14 mouse cellular contexts compared by ENCODE assay signal in genomic region chr5:118256981-118257380, GRCm38 (mm10). TPM values are rescaled to one million over a fixed set of nuclear protein-coding genes. Genes with fewer than 3 reads are reported as not detected.
DNase-seq lines count a peak whose midpoint lies in the region; ATAC-seq and TF ChIP-seq lines count a peak whose summit lies in the region.
"Had no signal": no experiment of that assay in that cellular context is flagged by ENCODE, and none has a peak within 500 bp of the region (broad histone marks: within the 10 kb centered on the region; RNA-seq: fewer than 3 reads in every experiment).

No protein-coding gene starts in this region.

- TF ChIP-seq CTCF in hindbrain, postnatal 0 days (IDR thresholded peaks at IDR 0.05; ENCODE audit: low read depth), result peak; percentile 29; the same call in 1 of the 2 replicates
- TF ChIP-seq CTCF in liver, postnatal 0 days (IDR thresholded peaks at IDR 0.05; ENCODE audit: low read depth), result peak; percentile 25
- peak; percentile 51 for TF ChIP-seq CTCF in E14TG2a.4 (conservative IDR thresholded peaks at IDR 0.05; ENCODE audit: low read length)

- WGBS in hindbrain, postnatal 0 days, result 97% methylated on average over 4 of the region's 4 CpGs
- 97% methylated on average over 4 of the region's 4 CpGs for whole genome bisulfite sequencing in hindbrain, embryonic 14.5 days
- 86% methylated on average over 4 of the region's 4 CpGs for WGBS in liver, postnatal 0 days (ENCODE audit: insufficient replicate concordance)

- no peaks in the 10 kb centered on the region for H3K9me3 ChIP-seq in hindbrain, postnatal 0 days (ENCODE audit: low read length)
- H3K9me3 ChIP-seq in hindbrain, embryonic 14.5 days (ENCODE audit: control insufficient read depth, low read length), result no peaks in the 10 kb centered on the region
- no peaks in the 10 kb centered on the region for H3K9me3 ChIP-seq in liver, postnatal 0 days (ENCODE audit: low read length)
- no peaks in the 10 kb centered on the region for H3K9me3 ChIP-seq in E14TG2a.4 (ENCODE audit: low read length)
- H3K9me3 ChIP-seq: heart, embryonic 13.5 days; limb, embryonic 10.5 days had no signal

- no peak overlapping the region for H3K27ac ChIP-seq in hindbrain, postnatal 0 days
- no peak overlapping the region for H3K27ac ChIP-seq in hindbrain, embryonic 14.5 days
- no peak overlapping the region for H3K27ac ChIP-seq in liver, postnatal 0 days (ENCODE audit: low read depth)
- H3K27ac ChIP-seq: heart, embryonic 13.5 days; limb, embryonic 10.5 days had no signal

- no peak overlapping the region for H3K4me2 ChIP-seq in hindbrain, postnatal 0 days (ENCODE audit: low read depth, low read length)
- H3K4me2 ChIP-seq in hindbrain, embryonic 14.5 days (replicated peaks), result no peak overlapping the region
- H3K4me2 ChIP-seq in liver, postnatal 0 days (ENCODE audit: low read depth, low read length), result no peak overlapping the region
- H3K4me2 ChIP-seq: heart, embryonic 13.5 days had no signal

- H3K4me1 ChIP-seq in hindbrain, postnatal 0 days (ENCODE audit: insufficient read depth, low read length), result peaks cover 7% of the 10 kb centered on the region; the same call in 1 of the 2 replicates
- peaks cover 9% of the 10 kb centered on the region for H3K4me1 ChIP-seq in hindbrain, embryonic 14.5 days (replicated peaks; ENCODE audit: control insufficient read depth, insufficient read depth, low read length)
- peaks cover 25% of the 10 kb centered on the region for H3K4me1 ChIP-seq in liver, postnatal 0 days (ENCODE audit: insufficient read depth)
- H3K4me1 ChIP-seq in E14TG2a.4 (replicated peaks; ENCODE audit: low read depth, low read length), result peaks cover 35% of the 10 kb centered on the region

- no peak for DNase-seq in hindbrain, postnatal 0 days (ENCODE audit: low spot score)
- no peak for DNase-seq in hindbrain, embryonic 14.5 days (ENCODE audit: low spot score)
- DNase-seq in liver, postnatal 0 days, result no peak
- DNase-seq in liver (no peak), ZHBTc4 (ENCODE audit: low read depth, low spot score) (peak; percentile 60), MN1 (ENCODE audit: low spot score) (no peak)
- DNase-seq: cerebellum, adult 9-11 months; gastrocnemius, postnatal 25 days; heart, postnatal 4 days; midbrain, embryonic 14.5 days had no signal

- no peaks in the 10 kb centered on the region for H3K27me3 ChIP-seq in hindbrain, postnatal 0 days (ENCODE audit: insufficient read depth, low read length)
- no peaks in the 10 kb centered on the region for H3K27me3 ChIP-seq in hindbrain, embryonic 14.5 days (ENCODE audit: control insufficient read depth, insufficient read depth, low read length)
- no peaks in the 10 kb centered on the region for H3K27me3 ChIP-seq in liver, postnatal 0 days (ENCODE audit: insufficient read depth, low read length)
- H3K27me3 ChIP-seq in E14TG2a.4 (ENCODE audit: insufficient read depth, low read length), result no peaks in the 10 kb centered on the region
- H3K27me3 ChIP-seq: heart, embryonic 13.5 days; Patski had no signal

- no peak for ATAC-seq in hindbrain, postnatal 0 days
- no peak for ATAC-seq in hindbrain, embryonic 14.5 days (ENCODE audit: low FRiP score)
- ATAC-seq in liver, postnatal 0 days, result no peak
- ATAC-seq: Patski had no signal

- no peak overlapping the region for H3K4me3 ChIP-seq in hindbrain, postnatal 0 days (ENCODE audit: low read length)
- no peak overlapping the region for H3K4me3 ChIP-seq in hindbrain, embryonic 14.5 days (replicated peaks; ENCODE audit: low read length)
- no peak overlapping the region for H3K4me3 ChIP-seq in liver, postnatal 0 days (ENCODE audit: low read depth, low read length)
- H3K4me3 ChIP-seq in E14TG2a.4 (replicated peaks; ENCODE audit: low read length), result no peak overlapping the region
- H3K4me3 ChIP-seq: heart, embryonic 13.5 days; limb, embryonic 10.5 days had no signal

- no peak overlapping the region for H3K9ac ChIP-seq in hindbrain, postnatal 0 days (replicated peaks; ENCODE audit: low read length)
- H3K9ac ChIP-seq in hindbrain, embryonic 14.5 days, result no peak overlapping the region
- no peak overlapping the region for H3K9ac ChIP-seq in liver, postnatal 0 days (replicated peaks)
- H3K9ac ChIP-seq: heart, embryonic 13.5 days had no signal

- peaks cover 36% of the 10 kb centered on the region for H3K36me3 ChIP-seq in hindbrain, postnatal 0 days (ENCODE audit: insufficient read depth, low read length)
- peaks cover 55% of the 10 kb centered on the region for H3K36me3 ChIP-seq in hindbrain, embryonic 14.5 days (replicated peaks; ENCODE audit: control insufficient read depth, insufficient read depth)
- H3K36me3 ChIP-seq in liver, postnatal 0 days (replicated peaks; ENCODE audit: insufficient read depth, low read length), result peaks cover 26% of the 10 kb centered on the region
- peaks cover 60% of the 10 kb centered on the region for H3K36me3 ChIP-seq in E14TG2a.4 (ENCODE audit: insufficient read depth, low read length)

- no peak for TF ChIP-seq EP300 in liver, postnatal 0 days (IDR thresholded peaks at IDR 0.05; ENCODE audit: low read depth)

RNA-seq across cellular contexts. Expression of gene 2410131K14Rik, which starts 12.0 kb away (rescaled TPM):
- total RNA-seq in hindbrain, postnatal 0 days (2014; rRNA removed), result 30.4 and 31.9 TPM in 2 replicates
- 16.5 and 18.0 TPM in 2 replicates for polyA plus RNA-seq in hindbrain, postnatal 0 days (2015; fragmentation: Nextera tagmentation; extraction: Ambion mirVana)
- polyA plus RNA-seq in hindbrain, embryonic 14.5 days (2014; fragmentation: Nextera tagmentation; extraction: Ambion mirVana), result 16.4 and 17.2 TPM in 2 replicates
- 1.3 TPM in 2 replicates for polyA plus RNA-seq in liver, postnatal 0 days (2015; fragmentation: Nextera tagmentation; extraction: Ambion mirVana)

RNA-seq across cellular contexts. Expression of gene Rnft2, which starts 12.1 kb away (rescaled TPM):
- 108 and 114 TPM in 2 replicates for total RNA-seq in hindbrain, postnatal 0 days (2014; rRNA removed)
- 11.3 TPM in 2 replicates for polyA plus RNA-seq in hindbrain, postnatal 0 days (2015; fragmentation: Nextera tagmentation; extraction: Ambion mirVana)
- polyA plus RNA-seq in hindbrain, embryonic 14.5 days (2014; fragmentation: Nextera tagmentation; extraction: Ambion mirVana), result 12.6 and 13.0 TPM in 2 replicates
- polyA plus RNA-seq in liver, postnatal 0 days (2015; fragmentation: Nextera tagmentation; extraction: Ambion mirVana), result 0.14 TPM in 1 of 2 replicates, not detected in the other

Comparison
In these comparisons a context has a peak if more than half of its experiments do, and no peak if none do; other contexts are left out.
1. RNA of gene Rnft2, which starts 12.1 kb away (polyA plus RNA-seq): 12.6 to 13.0 TPM in hindbrain, embryonic 14.5 days and 11.3 TPM in hindbrain, postnatal 0 days; 0.14 TPM in liver, postnatal 0 days; every median in the first group is over 10 times any median in the second.
2. Peak in every context shown above with its lines, with median percentiles within 50 percentile points of each other: CTCF ChIP-seq.